Mouse (Mus musculus): ENCODE results near the gene Ephx3. TPM values are rescaled to one million over a fixed set of nuclear protein-coding genes. Genes with fewer than 3 reads are reported as not detected.

The Ephx3 gene
- polyA plus RNA-seq, 1 experiment from 2014 or later = 0.14 TPM

DNA sequence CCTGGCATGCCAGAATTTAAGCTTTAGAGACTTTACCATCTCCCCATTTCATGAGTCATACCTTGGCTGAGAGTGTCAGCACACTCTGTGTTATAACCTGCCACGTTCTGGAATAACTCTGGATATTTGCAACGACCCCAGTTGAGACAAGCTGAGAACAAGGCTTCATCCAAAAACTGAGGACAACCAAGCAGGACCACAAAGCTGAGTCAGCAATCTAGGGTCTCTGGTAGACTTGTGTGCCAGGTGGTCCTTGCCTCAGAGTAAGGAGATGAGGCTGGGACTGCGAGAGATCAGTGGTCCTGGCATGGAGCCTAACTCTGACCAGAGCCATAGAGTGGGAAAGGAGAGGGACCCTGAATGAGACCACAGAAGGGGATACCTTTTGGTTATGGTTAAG, 13.6 kb upstream of the Ephx3 start:
- no peak overlapping the region for H3K27ac ChIP-seq
- WGBS = 75% methylated on average over 3 of the region's 3 CpGs
- H3K27me3 ChIP-seq (replicated peaks) = no peaks in the 10 kb centered on the region
- H3K4me3 ChIP-seq (replicated peaks) = no peak overlapping the region
- no peaks in the 10 kb centered on the region for H3K9me3 ChIP-seq
- H3K9ac ChIP-seq = no peak overlapping the region
- 0 out of 2 replicates have a peak, but pooled peaks cover 2% of the 10 kb centered on the region for H3K4me1 ChIP-seq (replicated peaks)
- peaks cover 72% of the 10 kb centered on the region for H3K36me3 ChIP-seq
- no peak overlapping the region for H3K4me2 ChIP-seq (replicated peaks)
- no peak for ATAC-seq

DNA sequence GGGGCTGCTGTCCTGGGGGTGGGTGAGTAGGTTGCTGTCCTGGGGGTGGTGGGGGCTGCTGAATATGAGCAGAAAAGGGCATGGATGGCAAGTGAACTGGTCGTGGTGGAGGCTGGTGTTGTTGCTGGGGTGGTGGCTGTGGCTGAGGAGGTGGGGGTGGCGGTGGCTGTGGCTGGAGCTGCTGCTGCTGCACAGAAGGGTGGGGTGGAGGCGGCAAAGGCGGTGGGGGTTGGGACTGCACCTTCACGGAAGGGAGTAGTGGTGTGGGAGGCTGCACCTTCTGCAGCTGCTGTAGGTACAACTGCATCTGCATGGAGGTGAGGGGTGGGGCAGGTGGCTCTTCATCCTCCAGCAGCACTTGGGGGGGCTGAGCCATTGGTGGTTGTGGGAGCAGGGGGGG, 11.7 kb upstream of the Ephx3 start:
- Histone ChIP-seq H3K9ac (no peak overlapping the region), H3K27me3 (replicated peaks) (no peaks in the 10 kb centered on the region), H3K4me1 (replicated peaks) (no peaks in the 10 kb centered on the region), H3K36me3 (peaks cover 77% of the 10 kb centered on the region), H3K4me2 (replicated peaks) (no peak overlapping the region), H3K27ac (no peak overlapping the region), H3K9me3 (no peaks in the 10 kb centered on the region), H3K4me3 (replicated peaks) (no peak overlapping the region)
- WGBS = 75% methylated on average over 5 of the region's 5 CpGs
- ATAC-seq = no peak

DNA sequence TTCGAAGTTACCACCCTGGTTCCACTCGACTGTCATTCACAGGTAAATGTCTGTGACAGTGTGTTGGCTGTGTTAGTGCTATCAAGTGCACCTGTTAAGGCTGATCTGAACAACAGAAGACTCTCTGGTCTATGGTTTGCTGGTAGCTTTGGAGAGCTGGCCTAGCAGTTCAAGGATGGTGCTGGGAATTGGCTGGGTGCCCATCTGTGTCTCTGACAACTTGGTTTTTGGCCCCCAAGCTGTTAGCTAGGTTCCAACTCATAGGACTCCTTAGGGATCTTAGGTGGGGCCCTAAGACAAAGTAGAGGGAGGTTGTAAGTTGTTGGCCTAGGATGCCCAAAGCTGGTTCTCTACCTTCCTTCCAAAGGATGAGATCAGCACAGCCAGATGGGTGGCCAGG, 10.4 kb upstream of the Ephx3 start:
- no peak overlapping the region for H3K4me3 ChIP-seq (replicated peaks)
- peaks cover 70% of the 10 kb centered on the region for H3K36me3 ChIP-seq
- H3K9me3 ChIP-seq = no peaks in the 10 kb centered on the region
- H3K9ac ChIP-seq = no peak overlapping the region
- no peaks in the 10 kb centered on the region for H3K27me3 ChIP-seq (replicated peaks)
- 86% methylated on average over 2 of the region's 2 CpGs for WGBS
- H3K27ac ChIP-seq = no peak overlapping the region
- ATAC-seq = no peak
- no peak overlapping the region for H3K4me2 ChIP-seq (replicated peaks)
- no peaks in the 10 kb centered on the region for H3K4me1 ChIP-seq (replicated peaks)

DNA sequence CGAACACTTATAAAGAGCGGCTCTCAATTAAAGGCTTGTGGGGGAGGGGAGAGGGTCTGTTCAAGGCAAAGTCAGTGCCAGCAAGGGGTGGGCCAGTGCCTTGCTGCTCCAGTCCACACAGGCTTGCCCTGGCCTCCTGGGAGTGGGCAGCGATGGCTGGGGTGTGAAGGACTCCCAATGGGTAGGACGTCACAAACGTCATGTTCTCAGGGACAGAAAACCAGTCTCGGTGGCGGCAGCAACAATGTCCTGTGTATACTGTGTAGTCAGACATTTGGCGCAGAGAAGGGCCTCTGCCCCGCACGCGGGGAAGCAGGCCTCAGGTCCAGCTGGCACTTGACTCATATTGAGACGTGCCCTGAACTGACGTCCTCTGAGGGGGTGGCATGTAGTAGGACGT, 7.8 kb upstream of the Ephx3 start:
- H3K9me3 ChIP-seq = no peaks in the 10 kb centered on the region
- no peak overlapping the region for H3K27ac ChIP-seq
- H3K27me3 ChIP-seq (replicated peaks) = no peaks in the 10 kb centered on the region
- H3K4me2 ChIP-seq (replicated peaks) = no peak overlapping the region
- no peak overlapping the region for H3K9ac ChIP-seq
- H3K36me3 ChIP-seq = peaks cover 48% of the 10 kb centered on the region
- no peak overlapping the region for H3K4me3 ChIP-seq (replicated peaks)
- ATAC-seq = no peak
- 88% methylated on average over 14 of the region's 14 CpGs for WGBS
- no peaks in the 10 kb centered on the region for H3K4me1 ChIP-seq (replicated peaks)

DNA sequence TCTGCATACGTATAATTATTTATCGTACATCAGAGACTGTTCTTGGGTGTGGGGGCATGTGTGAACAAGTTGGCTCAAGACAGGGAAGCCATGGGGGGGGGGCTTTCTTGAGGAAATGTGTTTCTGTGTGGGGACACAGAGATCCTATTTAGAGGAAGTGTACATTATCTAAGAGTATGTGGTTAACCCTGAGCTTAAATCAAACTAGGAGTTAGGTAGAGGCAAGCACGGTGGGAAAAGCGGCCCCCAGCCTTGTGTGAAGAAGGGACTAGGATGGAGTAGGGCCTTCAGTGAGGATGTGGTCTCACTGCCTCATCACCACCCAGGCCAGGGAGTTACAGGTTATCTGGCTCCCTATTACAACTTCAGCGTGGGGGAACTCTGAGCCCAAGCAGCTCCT, 6.4 kb upstream of the Ephx3 start:
- Histone ChIP-seq H3K9me3 (no peaks in the 10 kb centered on the region), H3K27ac (no peak overlapping the region), H3K9ac (no peak overlapping the region), H3K27me3 (replicated peaks) (no peaks in the 10 kb centered on the region), H3K4me1 (replicated peaks) (no peaks in the 10 kb centered on the region), H3K4me3 (replicated peaks) (no peak overlapping the region), H3K36me3 (peaks cover 37% of the 10 kb centered on the region), H3K4me2 (replicated peaks) (no peak overlapping the region)
- WGBS = 90% methylated on average over 5 of the region's 5 CpGs
- no peak for ATAC-seq

DNA sequence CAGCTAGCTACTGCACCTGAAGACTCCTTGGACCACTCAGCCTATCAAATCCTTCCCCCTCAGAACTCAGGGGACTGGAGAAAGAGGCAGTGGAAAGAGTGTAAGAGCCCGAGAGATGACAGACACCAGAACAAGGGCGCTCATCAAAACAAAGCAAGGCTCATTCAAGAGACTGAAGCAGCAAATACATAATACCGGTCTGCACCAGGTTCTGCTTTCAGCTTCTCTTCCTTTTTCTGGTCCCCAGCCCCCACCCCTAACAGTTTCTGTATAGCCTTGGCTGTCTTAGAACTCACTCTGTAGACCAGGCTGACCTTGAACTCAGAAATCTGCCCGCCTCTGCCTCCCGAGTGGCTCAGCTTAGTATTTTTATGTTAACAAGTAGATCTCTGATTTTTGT, 3.7 kb upstream of the Ephx3 start:
- no peak for ATAC-seq
- H3K36me3 ChIP-seq = peaks cover 12% of the 10 kb centered on the region
- peaks cover 9% of the 10 kb centered on the region for H3K4me1 ChIP-seq (replicated peaks)
- 81% methylated on average over 5 of the region's 5 CpGs for WGBS
- no peak overlapping the region for H3K4me2 ChIP-seq (replicated peaks)
- no peaks in the 10 kb centered on the region; the same call in 1 of the 2 replicates for H3K27me3 ChIP-seq (replicated peaks)
- H3K27ac ChIP-seq = no peak overlapping the region
- no peak overlapping the region for H3K4me3 ChIP-seq (replicated peaks)
- no peaks in the 10 kb centered on the region for H3K9me3 ChIP-seq
- no peak overlapping the region for H3K9ac ChIP-seq

DNA sequence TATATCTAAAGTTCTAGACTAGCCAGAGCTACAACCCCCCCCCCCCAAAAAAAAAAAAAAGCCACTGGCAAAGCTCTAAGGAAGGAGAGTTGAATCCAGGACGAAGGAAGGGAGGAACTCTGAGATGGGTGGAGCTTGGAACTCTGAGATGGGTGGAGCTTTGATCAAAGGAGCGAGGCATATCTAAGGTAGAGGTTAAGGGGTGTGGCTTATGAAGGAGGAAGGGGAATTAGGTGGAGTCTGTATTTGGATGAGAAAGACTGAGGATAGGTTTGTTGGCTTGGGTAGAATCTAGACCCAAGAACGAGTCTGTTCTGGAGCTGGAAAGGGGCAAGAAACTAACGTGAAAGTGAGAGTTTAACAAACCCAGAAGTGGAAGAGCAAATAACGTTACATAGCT, 501 bp upstream of the Ephx3 start:
- no peak overlapping the region for H3K9ac ChIP-seq
- H3K27ac ChIP-seq = no peak overlapping the region
- H3K4me2 ChIP-seq (replicated peaks) = peak overlapping the region; percentile 87
- no peaks in the 10 kb centered on the region; the same call in 1 of the 2 replicates for H3K27me3 ChIP-seq (replicated peaks)
- no peaks in the 10 kb centered on the region for H3K36me3 ChIP-seq
- WGBS = 7% methylated on average over 5 of the region's 5 CpGs
- H3K4me3 ChIP-seq (replicated peaks) = peak overlapping the region; percentile 33; the same call in 1 of the 2 replicates
- H3K4me1 ChIP-seq (replicated peaks) = peaks cover 9% of the 10 kb centered on the region
- H3K9me3 ChIP-seq = no peaks in the 10 kb centered on the region
- ATAC-seq = peak; percentile 76

DNA sequence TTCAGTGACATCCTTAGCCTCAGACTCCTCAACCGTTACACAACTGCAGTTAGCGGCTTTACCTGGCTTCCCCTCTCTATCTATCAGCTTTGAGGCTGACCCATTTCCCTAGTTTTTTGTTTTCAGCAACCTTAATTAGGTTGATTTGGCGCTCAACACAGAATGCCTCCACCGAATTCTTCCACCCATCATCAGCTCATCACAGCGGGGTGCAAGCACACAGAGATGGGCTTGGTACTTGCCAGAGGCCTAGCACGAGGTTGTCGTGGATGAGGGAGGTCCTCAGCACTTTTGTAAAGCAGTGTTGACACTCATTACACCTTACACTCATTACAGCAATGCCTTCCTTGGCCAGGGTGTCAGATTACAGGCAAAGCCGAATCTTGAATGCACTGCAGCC, 6.3 kb downstream of the Ephx3 start:
- peaks cover 6% of the 10 kb centered on the region; the same call in 1 of the 2 replicates for H3K4me1 ChIP-seq (replicated peaks)
- no peak overlapping the region for H3K27ac ChIP-seq
- no peaks in the 10 kb centered on the region for H3K27me3 ChIP-seq (replicated peaks)
- no peaks in the 10 kb centered on the region for H3K36me3 ChIP-seq
- ATAC-seq = no peak
- WGBS = 38% methylated on average over 8 of the region's 8 CpGs
- no peak overlapping the region for H3K4me3 ChIP-seq (replicated peaks)
- no peak overlapping the region for H3K4me2 ChIP-seq (replicated peaks)
- no peaks in the 10 kb centered on the region for H3K9me3 ChIP-seq
- no peak overlapping the region for H3K9ac ChIP-seq

DNA sequence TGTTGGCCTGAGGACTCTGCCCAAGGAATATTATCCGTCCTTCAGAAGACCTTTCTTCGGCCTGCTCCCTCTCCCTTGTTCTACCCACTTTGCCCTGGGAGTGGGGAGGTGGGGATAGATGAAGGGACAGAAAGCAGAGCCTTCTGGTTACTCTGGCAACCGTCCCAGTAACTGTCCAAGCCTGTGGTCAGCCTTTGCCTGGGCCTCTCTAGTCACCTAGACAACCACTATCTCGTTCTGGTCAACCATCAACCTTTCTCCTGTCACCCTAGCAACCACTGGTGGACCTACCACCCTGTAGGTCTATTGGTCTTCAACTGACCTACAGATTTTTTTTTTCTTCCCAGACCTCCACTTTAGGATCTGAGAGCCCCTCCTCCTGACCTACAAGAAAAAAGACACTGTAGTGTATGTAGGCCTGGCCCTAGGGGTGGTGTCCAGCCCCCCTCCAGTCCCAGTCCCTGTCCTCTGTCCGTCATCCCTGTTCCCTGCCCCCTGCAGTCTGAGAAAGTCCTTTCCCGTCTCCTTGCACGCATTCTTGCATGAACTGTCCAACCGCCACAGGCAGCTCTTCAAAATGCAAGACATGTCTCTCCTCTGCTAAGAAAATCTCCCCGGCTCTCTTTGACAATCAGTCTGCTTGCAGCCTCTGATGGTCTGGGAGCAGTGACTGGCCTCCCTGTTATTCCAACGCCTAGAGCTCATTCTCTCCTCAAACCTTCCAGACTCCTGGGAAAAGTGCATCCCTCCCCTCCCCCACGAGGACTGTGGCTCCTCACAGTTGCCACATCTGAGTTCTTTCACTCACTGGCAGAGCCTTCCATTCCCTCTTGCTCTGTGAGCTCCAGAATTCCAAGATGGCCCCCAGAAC, 9.5 kb downstream of the Ephx3 start:
- ATAC-seq = peak; percentile 51; the same call in 1 of the 2 replicates
- WGBS = 47% methylated on average over 11 of the region's 11 CpGs

DNA sequence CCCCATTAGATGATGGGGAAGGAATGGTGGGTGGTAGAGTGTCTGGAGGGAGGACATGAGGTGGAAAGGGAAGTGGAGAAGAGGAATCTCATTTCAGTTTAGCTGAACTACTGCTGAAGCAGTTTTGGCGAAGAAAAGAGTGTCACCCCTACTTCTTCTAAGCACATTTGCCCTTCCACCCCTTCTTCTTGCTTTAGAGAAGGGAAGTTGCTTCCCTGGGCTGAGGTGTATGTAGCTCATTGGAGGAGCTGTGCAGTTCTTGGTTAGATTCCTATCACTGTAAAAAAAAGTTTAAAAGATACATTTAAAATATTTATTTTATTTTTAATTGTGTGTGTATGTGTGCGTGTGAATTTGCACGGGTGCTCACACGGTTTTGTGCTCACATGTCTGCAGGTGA, 12.4 kb downstream of the Ephx3 start:
- H3K4me2 ChIP-seq (replicated peaks) = no peak overlapping the region
- 87% methylated on average over 4 of the region's 4 CpGs for WGBS
- H3K9me3 ChIP-seq = no peaks in the 10 kb centered on the region
- H3K27me3 ChIP-seq (replicated peaks) = no peaks in the 10 kb centered on the region
- no peak overlapping the region for H3K4me3 ChIP-seq (replicated peaks)
- ATAC-seq = no peak
- H3K9ac ChIP-seq = no peak overlapping the region
- peaks cover 8% of the 10 kb centered on the region; the same call in 1 of the 2 replicates for H3K4me1 ChIP-seq (replicated peaks)
- no peaks in the 10 kb centered on the region for H3K36me3 ChIP-seq
- no peak overlapping the region for H3K27ac ChIP-seq

More for the DNA sequence above, 9.5 kb downstream of the Ephx3 start:
- Histone ChIP-seq H3K9me3 (no peaks in the 10 kb centered on the region), H3K4me3 (replicated peaks) (no peak overlapping the region), H3K4me1 (replicated peaks) (peaks cover 6% of the 10 kb centered on the region; the same call in 1 of the 2 replicates), H3K27me3 (replicated peaks) (no peaks in the 10 kb centered on the region), H3K36me3 (no peaks in the 10 kb centered on the region), H3K27ac (no peak overlapping the region), H3K9ac (no peak overlapping the region), H3K4me2 (replicated peaks) (no peak overlapping the region)

DNA sequence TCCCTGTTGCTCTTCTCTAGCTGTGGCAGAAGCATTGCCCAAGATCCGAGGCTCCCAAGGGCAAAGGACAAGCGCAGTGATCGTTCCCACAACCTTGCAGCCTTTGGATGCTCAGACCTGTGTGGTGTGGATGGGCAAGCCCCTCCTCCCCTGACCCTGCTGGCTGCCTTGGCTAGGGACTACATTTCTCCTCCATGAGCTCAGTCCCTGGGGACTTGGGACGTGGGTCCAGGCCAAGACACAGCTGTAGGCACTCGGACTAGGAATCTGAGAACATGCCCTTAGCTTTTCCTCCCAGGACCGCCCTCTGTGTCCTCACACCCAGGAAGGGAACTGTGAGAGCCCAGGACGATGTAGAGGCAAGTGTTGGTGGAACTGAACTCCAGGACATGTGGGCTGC, 16.2 kb downstream of the Ephx3 start:
- ATAC-seq = 0 out of 2 replicates have a peak, but pooled peaks have one; percentile 27
- Histone ChIP-seq H3K4me2 (replicated peaks) (no peak overlapping the region), H3K4me3 (replicated peaks) (no peak overlapping the region), H3K27ac (no peak overlapping the region), H3K9me3 (no peaks in the 10 kb centered on the region), H3K9ac (no peak overlapping the region), H3K4me1 (replicated peaks) (0 out of 2 replicates have a peak, but pooled peaks cover 6% of the 10 kb centered on the region), H3K36me3 (no peaks in the 10 kb centered on the region), H3K27me3 (replicated peaks) (no peaks in the 10 kb centered on the region)
- 61% methylated on average over 7 of the region's 7 CpGs for WGBS

DNA sequence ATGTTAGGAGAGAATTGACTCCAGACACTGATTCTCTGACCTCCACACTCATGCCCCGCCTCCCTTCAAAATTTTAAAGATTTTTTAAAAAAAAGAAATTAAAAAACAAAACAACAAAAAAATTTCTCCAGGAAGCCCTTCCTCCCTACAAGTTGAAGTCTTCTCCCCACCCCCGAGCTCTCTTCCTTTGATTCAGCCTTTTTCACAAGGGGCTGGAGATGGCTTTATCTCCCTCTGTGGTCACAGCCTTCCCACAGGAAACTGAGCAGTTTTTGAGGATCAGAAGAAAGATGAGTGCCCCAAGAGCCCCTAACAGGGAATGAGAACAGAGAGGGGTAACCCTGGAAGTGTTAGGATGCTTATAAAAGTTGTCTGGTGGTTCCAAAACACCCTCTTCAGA, 16.9 kb downstream of the Ephx3 start:
- Histone ChIP-seq H3K4me3 (replicated peaks) (no peak overlapping the region), H3K9ac (no peak overlapping the region), H3K4me1 (replicated peaks) (0 out of 2 replicates have a peak, but pooled peaks cover 6% of the 10 kb centered on the region), H3K36me3 (no peaks in the 10 kb centered on the region), H3K27me3 (replicated peaks) (no peaks in the 10 kb centered on the region), H3K27ac (no peak overlapping the region), H3K4me2 (replicated peaks) (no peak overlapping the region), H3K9me3 (no peaks in the 10 kb centered on the region)
- no peak for ATAC-seq
- WGBS = 80% methylated on average over 2 of the region's 2 CpGs
